Mouse (Mus musculus) liver, adult 2 months (tissue): Measurements from ENCODE around the gene Gm36245.
"Not testable (repeated sequence)": the region's sequence is repeated elsewhere in the genome, so short reads cannot be mapped to it uniquely, and the experiment has no call there.

Source experiments
- CTCF ChIP-seq: fragments of 200-500 bp; IDR thresholded peaks from 2 replicates; pipeline ENCODE4 v1.5.1; 2011; ENCODE audit warnings: low read depth, low read length, control low read depth
- POLR2A ChIP-seq: fragments of 200-500 bp; IDR thresholded peaks from 2 replicates; pipeline ENCODE4 v1.6.1; 2011; ENCODE audit warnings: low read length, control low read depth; ENCODE audit not compliant: insufficient read depth; ENCODE audit errors: extremely low read depth

DNA sequence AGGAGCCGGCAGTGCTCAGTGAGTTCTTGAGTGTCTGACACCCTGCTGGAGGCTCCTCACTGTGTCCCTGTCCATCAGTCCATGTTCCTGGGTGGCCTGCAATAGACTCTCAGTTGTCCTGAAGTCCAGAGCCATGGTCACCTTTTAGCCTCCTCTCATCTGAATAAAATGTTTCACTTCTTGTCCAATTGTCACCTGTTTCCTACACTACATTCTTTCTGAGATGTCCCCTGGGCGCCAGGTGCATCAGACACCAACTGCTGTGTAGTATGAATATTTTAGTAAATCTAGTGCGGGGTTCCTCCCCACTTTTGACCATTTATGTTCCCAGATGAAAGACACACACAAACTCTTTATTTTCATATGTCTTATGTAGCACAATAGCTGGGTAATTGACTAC, 30.8 kb downstream of the Gm36245 start:
- TF ChIP-seq CTCF, POLR2A: not testable (repeated sequence)
